Mouse (Mus musculus) liver, embryonic 16.5 days (tissue): ENCODE results near the gene Gm49320. TPM values are rescaled to one million over a fixed set of nuclear protein-coding genes. Genes with fewer than 3 reads are reported as not detected.

Experiments
- ATAC-seq: fragments of 200-750 bp; cut with Nextera tagmentation; 2 replicates; pipeline ENCODE4 v1.8.0; 2017; ENCODE audit warnings: low read depth, mild to moderate bottlenecking, moderate number of reproducible peaks, moderate library complexity
- H3K27ac ChIP-seq: fragments of 300-500 bp; sonication (generic); 2 replicates; pipeline ENCODE4 v1.5.1; 2014; ENCODE audit warnings: mild to moderate bottlenecking, low read length
- H3K27me3 ChIP-seq: fragments of 300-500 bp; sonication (generic); 2 replicates; pipeline ENCODE4 v1.6.1; 2014; ENCODE audit warnings: low read depth, low read length, mixed read lengths; ENCODE audit not compliant: control insufficient read depth, insufficient read depth
- H3K36me3 ChIP-seq: fragments of 300-500 bp; sonication (generic); 2 replicates; pipeline ENCODE4 v1.6.1; 2014; ENCODE audit warnings: mild to moderate bottlenecking; ENCODE audit not compliant: control insufficient read depth, insufficient read depth
- H3K4me1 ChIP-seq: fragments of 300-500 bp; sonication (generic); 2 replicates; pipeline ENCODE4 v1.6.1; 2014; ENCODE audit warnings: low read depth, low read length, mixed read lengths; ENCODE audit not compliant: control insufficient read depth
- H3K4me2 ChIP-seq: fragments of 300-500 bp; sonication (generic); 2 replicates; pipeline ENCODE4 v1.6.1; 2014; ENCODE audit warnings: low read depth, low read length, mixed read lengths
- H3K4me3 ChIP-seq: fragments of 300-500 bp; sonication (generic); 2 replicates; pipeline ENCODE4 v1.5.1; 2014; ENCODE audit warnings: low read depth, mild to moderate bottlenecking, low read length
- H3K9ac ChIP-seq: fragments of 300-500 bp; sonication (generic); 2 replicates; pipeline ENCODE4 v1.6.1; 2014; ENCODE audit warnings: low read depth, low read length
- H3K9me3 ChIP-seq: fragments of 300-500 bp; sonication (generic); replicated peaks from 2 replicates; pipeline ENCODE4 v1.6.1; 2016; ENCODE audit warnings: low read length; ENCODE audit not compliant: control insufficient read depth
- WGBS: fragments of 180-500 bp; shearing (Covaris S2); extraction: QIAGEN DNeasy Blood & Tissue Kit; methylation state at CpG from one replicate; pipeline ENCODE4 v1.1.7; 2014; ENCODE audit not compliant: insufficient replicate concordance; 5-methylcytosine and 5-hydroxymethylcytosine counted together
- polyA plus RNA-seq: library from polyadenylated mRNA; unstranded; fragments of >200 nt; fragmentation: Nextera tagmentation; extraction: Ambion mirVana; gene quantifications from 2 replicates; pipeline ENCODE4 v1.2.1, GENCODE M21; 2015

The Gm49320 gene
- polyA plus RNA-seq, 1 experiment from 2014 or later = not detected

DNA sequence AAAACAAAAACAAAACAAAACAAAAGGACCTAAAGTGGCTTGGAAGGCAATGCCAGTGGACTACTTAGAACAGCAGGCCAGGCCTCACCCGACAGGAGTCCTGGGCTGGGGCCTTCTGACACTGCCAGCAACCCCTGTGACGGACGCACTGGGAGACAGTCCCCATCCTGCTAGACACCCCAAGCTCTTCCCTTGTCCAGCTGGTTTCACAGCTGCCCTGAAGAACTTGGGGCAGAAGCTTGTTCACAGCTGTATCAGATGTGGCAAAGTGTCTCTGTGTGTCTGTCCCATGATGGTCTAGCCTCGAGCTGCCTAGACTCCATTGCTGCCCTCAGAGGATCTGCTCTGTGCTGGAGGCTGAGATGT, 21.1 kb downstream of the Gm49320 start:
- Histone ChIP-seq H3K27me3 (no peaks in the 10 kb centered on the region), H3K27ac (no peak overlapping the region), H3K36me3 (peaks cover 5% of the 10 kb centered on the region), H3K9me3 (no peaks in the 10 kb centered on the region), H3K9ac (no peak overlapping the region), H3K4me2 (peak overlapping the region; percentile 100), H3K4me1 (peaks cover 15% of the 10 kb centered on the region), H3K4me3 (no peak overlapping the region)
- no peak for ATAC-seq
- WGBS = 88% methylated on average over 4 of the region's 4 CpGs

DNA sequence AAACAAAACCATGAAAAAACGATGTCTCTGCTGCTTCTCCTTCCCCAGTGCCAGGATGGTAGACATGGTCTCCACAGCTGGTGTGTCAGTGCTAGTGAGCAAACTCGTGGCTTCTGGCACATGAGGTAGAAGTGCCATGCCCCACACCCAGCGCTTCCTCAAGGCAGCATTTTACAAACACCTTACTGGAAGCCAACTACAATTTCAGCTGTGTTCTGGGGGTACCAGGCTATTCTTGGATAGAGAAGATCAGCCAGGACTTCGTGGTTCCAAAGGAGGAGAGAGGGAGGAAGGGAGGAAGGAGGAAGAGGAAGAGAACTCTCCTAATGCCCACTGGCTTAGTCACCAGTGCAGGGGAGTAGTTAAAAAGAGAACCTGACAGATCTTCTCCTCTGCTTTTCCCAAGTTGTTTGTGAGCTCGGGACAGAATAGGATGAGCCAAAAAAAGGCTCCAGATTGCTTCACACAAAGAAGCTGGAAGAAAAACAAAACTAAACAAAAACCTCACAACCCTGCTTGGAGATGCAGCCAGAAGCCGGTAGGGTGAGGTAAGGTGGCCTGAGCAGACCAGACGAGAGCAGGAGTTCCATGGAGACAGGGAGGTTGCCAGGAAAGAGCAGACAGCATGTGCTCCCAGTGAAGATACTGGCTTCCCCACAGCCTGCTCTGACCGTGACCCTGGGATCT, 24.6 kb downstream of the Gm49320 start:
- H3K4me2 ChIP-seq = no peak overlapping the region
- WGBS = 63% methylated on average over 8 of the region's 8 CpGs
- no peak overlapping the region for H3K9ac ChIP-seq
- H3K27ac ChIP-seq = no peak overlapping the region
- H3K27me3 ChIP-seq = no peaks in the 10 kb centered on the region
- peaks cover 26% of the 10 kb centered on the region for H3K36me3 ChIP-seq
- H3K4me1 ChIP-seq = peaks cover 14% of the 10 kb centered on the region
- no peak for ATAC-seq
- H3K4me3 ChIP-seq = no peak overlapping the region
- no peaks in the 10 kb centered on the region for H3K9me3 ChIP-seq

DNA sequence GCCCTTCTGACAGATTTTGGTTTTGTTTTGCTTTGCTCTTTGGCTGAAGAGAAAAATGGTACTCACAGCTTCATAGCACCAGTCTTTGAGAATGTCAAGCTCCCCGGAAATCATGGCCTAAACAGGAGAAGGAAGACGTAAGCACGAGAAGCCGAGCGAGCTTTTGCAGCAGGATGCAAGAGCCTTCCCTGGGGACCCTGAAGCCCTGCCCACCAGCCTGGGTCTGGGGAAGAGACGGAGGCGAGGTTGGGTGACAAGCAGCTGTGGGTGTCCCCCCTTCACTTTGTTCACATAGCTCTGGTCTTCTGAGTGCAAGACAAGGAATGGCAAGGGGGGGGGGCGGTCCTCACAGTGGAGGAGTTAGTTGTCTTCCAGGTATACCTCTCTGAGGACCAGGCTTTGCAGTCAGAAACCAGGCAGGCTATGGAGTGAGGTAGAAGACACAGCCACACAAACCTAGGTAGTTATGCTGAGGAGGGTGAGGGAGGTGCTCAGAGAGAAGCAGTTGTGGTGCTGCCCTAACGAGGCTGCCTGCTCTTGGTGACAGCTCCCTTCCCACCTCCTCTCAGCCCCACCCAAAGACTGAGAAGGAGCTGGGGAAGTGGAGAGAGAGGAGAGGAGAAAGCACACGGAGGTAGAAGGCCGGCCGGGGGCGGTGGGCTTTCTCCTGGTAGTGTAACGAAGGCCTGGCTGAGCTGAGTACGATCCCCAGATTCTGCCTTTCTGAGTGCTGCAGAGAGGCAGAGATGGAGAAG, 26.7 kb downstream of the Gm49320 start:
- no peaks in the 10 kb centered on the region for H3K27me3 ChIP-seq
- H3K4me2 ChIP-seq = no peak overlapping the region
- WGBS = 75% methylated on average over 15 of the region's 15 CpGs
- H3K9ac ChIP-seq = no peak overlapping the region
- H3K27ac ChIP-seq = no peak overlapping the region
- ATAC-seq = no peak
- no peaks in the 10 kb centered on the region for H3K9me3 ChIP-seq
- H3K4me3 ChIP-seq = no peak overlapping the region
- H3K4me1 ChIP-seq = no peaks in the 10 kb centered on the region
- H3K36me3 ChIP-seq = peaks cover 41% of the 10 kb centered on the region

DNA sequence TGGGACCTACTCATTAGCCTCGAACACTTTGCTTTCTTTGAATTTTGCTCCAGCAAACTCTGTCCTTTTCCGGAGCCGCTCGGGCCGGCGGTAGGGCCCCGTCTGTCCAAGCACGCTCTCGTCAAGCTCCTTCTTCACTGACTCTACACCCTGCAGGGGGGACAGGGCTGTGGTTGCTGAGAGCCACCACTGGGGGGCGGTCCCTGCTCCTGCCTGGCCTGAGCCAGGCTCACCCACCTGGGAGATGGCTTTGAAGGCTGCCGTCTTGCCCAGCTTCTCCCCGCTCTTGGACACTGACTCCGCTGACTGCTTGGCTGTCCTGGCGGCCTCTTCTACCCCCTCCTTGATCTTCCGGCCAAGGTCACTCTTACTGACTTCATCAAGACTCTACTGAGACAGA, 29.0 kb downstream of the Gm49320 start:
- H3K4me1 ChIP-seq = no peaks in the 10 kb centered on the region
- H3K9ac ChIP-seq = no peak overlapping the region
- no peaks in the 10 kb centered on the region for H3K27me3 ChIP-seq
- no peak overlapping the region for H3K4me2 ChIP-seq
- no peaks in the 10 kb centered on the region for H3K9me3 ChIP-seq
- ATAC-seq = 0 out of 2 replicates have a peak, but pooled peaks have one; percentile 16
- peaks cover 42% of the 10 kb centered on the region for H3K36me3 ChIP-seq
- no peak overlapping the region for H3K4me3 ChIP-seq
- no peak overlapping the region for H3K27ac ChIP-seq
- 78% methylated on average over 15 of the region's 15 CpGs for WGBS

DNA sequence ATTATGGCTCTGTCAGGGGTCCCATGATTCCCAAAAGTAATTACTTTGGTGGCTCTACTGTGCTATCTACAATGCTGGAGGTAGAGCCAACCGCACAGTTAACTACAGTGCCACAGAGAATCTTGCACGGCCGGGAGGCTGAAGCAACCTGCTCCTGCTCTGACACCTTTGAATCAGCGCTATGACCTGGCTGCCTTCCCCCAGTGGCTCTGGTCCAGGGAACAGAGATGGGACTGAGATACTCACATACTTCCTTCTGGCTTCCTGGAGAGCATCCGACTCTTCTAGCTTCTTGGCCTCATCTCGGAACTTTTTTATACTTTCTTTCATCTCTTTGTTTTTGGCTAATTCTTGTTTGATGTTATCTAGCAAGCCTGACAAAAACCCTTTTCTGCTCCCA, 30.9 kb downstream of the Gm49320 start:
- WGBS = 81% methylated on average over 6 of the region's 6 CpGs
- no peaks in the 10 kb centered on the region for H3K9me3 ChIP-seq
- peaks cover under 1% of the 10 kb centered on the region; the same call in 1 of the 2 replicates for H3K4me1 ChIP-seq
- H3K36me3 ChIP-seq = peaks cover 43% of the 10 kb centered on the region
- no peak overlapping the region for H3K4me2 ChIP-seq
- ATAC-seq = no peak
- no peak overlapping the region for H3K27ac ChIP-seq
- H3K9ac ChIP-seq = no peak overlapping the region
- H3K27me3 ChIP-seq = no peaks in the 10 kb centered on the region
- H3K4me3 ChIP-seq = no peak overlapping the region

DNA sequence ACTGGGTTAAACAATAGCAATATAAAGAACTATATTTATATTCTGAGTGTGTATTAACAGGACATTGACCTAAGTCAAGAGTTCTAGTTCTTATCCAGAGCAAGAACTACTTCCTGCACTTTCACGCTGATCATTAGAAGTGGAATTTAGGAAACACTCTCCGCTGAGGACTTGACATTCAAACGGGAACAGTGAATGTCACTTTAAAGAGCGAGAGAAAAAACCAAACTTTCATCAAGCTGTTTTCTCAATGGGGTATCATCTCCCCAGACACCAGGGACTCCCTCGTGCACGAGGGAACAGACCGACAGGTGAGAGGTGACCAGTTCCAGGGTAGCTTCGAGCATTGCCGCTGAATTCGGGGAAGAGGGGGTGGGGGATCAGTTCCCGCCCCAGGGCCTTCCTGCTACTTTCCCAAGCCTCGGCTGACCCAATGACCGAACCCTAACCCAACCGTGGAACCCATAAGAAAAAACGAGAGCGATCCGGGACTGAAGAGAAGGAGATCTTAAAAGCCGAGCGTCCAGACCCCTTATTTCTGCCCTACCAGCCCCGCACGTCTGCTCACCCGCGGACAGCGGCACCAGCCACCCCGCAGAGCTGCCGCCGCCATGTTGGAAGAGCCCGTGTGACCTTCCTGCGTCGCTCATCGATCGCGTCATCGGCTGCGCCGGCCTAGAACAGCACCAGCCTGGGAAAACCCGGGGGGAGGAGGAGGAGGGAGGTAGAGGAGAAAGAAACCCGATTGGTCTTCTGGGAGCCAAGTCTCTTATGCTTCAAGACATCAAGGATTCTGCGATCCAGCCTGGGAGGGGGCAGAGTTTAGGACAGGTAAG, 36.8 kb downstream of the Gm49320 start, which contains the start of gene Timm44:
Timm44 (minus strand) TSS at position 639 of the 836 bp plus-strand sequence.
- H3K9me3 ChIP-seq = no peaks in the 10 kb centered on the region
- H3K27me3 ChIP-seq = no peaks in the 10 kb centered on the region
- peak within 1 kb of the TSS; percentile 79 for H3K9ac ChIP-seq
- peak within 1 kb of the TSS; percentile 81 for H3K4me3 ChIP-seq
- H3K36me3 ChIP-seq = peaks cover 3% of the 10 kb centered on the region; the same call in 1 of the 2 replicates
- H3K4me2 ChIP-seq = peak within 1 kb of the TSS; percentile 94
- peak within 1 kb of the TSS; percentile 57 for H3K27ac ChIP-seq
- peak; percentile 98 for ATAC-seq
- peaks cover 9% of the 10 kb centered on the region for H3K4me1 ChIP-seq
- WGBS = under 1% methylated on average over 39 of the region's 39 CpGs

DNA sequence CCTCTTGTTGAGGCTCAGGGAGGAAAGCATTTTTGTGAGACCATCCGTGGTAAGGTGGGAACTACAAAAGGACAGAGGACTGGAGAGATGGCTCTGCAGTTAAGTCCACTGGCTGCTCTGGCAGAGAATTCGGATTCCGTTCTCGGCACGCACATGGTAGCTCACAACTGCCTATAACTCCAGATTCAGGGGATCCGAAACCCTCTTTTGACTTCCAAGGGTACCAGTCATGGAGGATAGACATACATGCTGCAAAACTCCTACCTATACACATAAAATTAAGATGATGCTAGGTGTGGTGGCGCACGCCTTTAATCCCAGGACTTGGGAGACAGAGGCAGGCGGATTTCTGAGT, 37.4 kb downstream of the Gm49320 start:
- peak overlapping the region; percentile 94 for H3K4me2 ChIP-seq
- H3K27ac ChIP-seq = peak overlapping the region; percentile 54; the same call in 1 of the 2 replicates
- ATAC-seq = no peak
- no peaks in the 10 kb centered on the region for H3K27me3 ChIP-seq
- no peaks in the 10 kb centered on the region for H3K9me3 ChIP-seq
- H3K36me3 ChIP-seq = peaks cover 3% of the 10 kb centered on the region; the same call in 1 of the 2 replicates
- peak overlapping the region; percentile 81 for H3K4me3 ChIP-seq
- peaks cover 9% of the 10 kb centered on the region for H3K4me1 ChIP-seq
- WGBS = 24% methylated on average over 9 of the region's 9 CpGs
- H3K9ac ChIP-seq = peak overlapping the region; percentile 79

DNA sequence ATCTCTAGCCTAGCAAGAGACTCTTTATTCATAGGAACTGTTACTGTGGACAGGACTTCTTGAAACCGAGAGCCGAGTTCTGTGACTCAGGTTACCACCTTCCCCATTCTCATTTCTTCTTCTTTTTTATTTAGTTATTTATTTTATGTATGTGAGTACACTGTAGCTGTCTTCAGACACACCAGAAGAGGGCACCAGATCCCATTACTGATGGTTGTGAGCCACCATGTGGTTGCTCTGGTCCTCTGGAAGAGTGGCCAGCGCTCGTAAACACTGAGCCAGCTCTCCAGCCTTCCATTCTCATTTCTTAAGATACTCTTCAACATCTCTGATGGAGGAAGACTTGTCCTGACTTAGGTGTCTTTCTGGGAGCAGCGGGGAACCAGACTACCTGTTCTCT, 54.1 kb downstream of the Gm49320 start:
- 84% methylated on average over 5 of the region's 5 CpGs for WGBS
- Histone ChIP-seq H3K4me2 (no peak overlapping the region), H3K9me3 (no peaks in the 10 kb centered on the region), H3K27me3 (no peaks in the 10 kb centered on the region), H3K4me3 (no peak overlapping the region), H3K27ac (no peak overlapping the region), H3K9ac (no peak overlapping the region), H3K4me1 (no peaks in the 10 kb centered on the region), H3K36me3 (peaks cover 26% of the 10 kb centered on the region)
- ATAC-seq = no peak
